Mouse (Mus musculus): Measurements from ENCODE around the gene 4933425L06Rik.

The 4933425L06Rik gene

GRCm38 (mm10) chr13:105081862-105082261, at the start of gene 4933425L06Rik:
Gene 4933425L06Rik, plus strand, starts transcription at chr13:105082122.
- no peak for DNase-seq (ENCODE audit: low spot score in 2 of 2)

DNA sequence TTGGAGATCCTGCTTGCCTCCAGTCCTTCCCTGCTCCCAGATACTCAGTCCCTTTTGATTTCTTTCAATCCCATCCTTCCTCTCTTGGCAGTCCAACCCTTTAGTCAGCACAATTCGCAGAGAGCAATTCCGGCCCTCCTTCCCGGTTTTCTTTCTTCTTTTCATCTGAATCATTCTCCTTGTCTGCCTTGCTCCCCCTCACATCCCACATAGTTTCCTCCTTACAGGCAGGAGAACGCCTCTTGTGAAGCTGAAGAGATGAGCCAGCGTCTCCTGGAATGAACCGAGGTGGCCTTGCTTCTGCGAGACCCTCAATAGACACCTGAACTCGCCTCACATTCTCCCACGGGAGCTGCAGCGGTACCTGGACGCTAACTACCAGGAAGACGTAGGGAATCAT, 44.1 kb upstream of the 4933425L06Rik start:
- no peak for DNase-seq (ENCODE audit: low spot score in 2 of 2)

DNA sequence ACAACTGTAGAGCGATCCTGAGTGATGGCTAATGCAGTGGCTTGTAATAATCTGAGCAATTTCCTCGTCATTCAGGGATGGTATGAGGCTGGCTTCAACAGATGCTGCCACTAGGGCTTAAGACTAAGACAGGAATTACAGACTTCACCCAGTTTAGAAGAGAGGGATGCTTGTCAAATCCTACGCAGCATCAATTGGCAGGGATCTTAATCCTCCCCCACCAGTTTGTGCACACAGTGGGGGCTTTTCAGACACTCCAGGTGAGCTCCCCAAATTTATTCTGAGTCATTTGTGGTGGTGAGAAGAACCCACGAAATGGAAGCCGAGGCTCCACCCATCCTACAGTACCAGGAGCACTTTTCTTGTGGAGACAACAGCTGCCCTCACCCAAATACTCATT, 43.6 kb upstream of the 4933425L06Rik start:
- no peak for DNase-seq (ENCODE audit: low spot score in 2 of 2)

- DNase-seq (ENCODE audit: low spot score in 2 of 2), result no peak
These were observed 38.0 kb upstream of the 4933425L06Rik start for GRCm38 (mm10) chr13:105043882-105044281.

DNA sequence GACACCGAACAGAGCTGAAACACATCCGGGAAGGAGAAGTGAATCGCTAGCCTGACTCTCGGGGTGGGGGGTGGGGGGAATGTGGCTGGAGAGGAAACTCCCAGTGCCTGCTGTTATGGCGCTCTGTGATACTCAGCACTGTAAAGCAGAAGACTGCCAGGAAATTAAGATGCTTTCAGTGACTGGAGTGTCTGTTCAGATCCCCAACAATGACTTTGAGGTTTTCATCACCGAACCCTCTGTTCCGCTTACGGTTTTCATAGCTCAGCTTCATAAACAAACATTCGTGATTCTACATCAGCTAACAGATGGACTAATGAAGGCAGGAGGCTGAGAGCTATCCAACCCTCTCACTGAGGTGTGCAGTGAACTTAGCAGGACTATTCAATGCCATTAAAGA, 34.5 kb upstream of the 4933425L06Rik start:
- no peak for DNase-seq (ENCODE audit: low spot score in 2 of 2)

- DNase-seq (ENCODE audit: low spot score in 2 of 2), result no peak
These were observed 33.3 kb upstream of the 4933425L06Rik start for GRCm38 (mm10) chr13:105048662-105049061.

DNA sequence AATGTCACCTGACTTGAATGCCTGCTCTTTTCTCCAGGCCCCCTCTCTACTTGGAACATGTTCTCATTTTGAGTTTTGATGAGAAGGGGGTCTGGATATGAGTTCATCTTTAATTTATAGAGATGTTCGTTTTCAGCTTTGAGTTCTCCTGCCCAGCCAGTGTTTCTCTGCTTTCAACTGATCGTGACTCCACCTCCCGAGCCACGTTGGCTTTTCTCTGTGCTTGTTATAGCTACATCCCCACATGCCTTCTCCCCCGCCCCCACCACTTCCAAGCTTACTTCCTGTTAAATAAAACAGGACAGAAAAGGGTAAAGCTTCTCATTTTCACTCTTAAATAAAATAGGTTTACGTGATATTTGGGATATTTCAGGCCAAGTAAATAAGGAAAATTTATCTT, 30.5 kb upstream of the 4933425L06Rik start:
- DNase-seq (ENCODE audit: low spot score in 2 of 2), result no peak

- DNase-seq (ENCODE audit: low spot score in 2 of 2), result no peak
These were observed 28.3 kb upstream of the 4933425L06Rik start for GRCm38 (mm10) chr13:105053618-105054017.

DNA sequence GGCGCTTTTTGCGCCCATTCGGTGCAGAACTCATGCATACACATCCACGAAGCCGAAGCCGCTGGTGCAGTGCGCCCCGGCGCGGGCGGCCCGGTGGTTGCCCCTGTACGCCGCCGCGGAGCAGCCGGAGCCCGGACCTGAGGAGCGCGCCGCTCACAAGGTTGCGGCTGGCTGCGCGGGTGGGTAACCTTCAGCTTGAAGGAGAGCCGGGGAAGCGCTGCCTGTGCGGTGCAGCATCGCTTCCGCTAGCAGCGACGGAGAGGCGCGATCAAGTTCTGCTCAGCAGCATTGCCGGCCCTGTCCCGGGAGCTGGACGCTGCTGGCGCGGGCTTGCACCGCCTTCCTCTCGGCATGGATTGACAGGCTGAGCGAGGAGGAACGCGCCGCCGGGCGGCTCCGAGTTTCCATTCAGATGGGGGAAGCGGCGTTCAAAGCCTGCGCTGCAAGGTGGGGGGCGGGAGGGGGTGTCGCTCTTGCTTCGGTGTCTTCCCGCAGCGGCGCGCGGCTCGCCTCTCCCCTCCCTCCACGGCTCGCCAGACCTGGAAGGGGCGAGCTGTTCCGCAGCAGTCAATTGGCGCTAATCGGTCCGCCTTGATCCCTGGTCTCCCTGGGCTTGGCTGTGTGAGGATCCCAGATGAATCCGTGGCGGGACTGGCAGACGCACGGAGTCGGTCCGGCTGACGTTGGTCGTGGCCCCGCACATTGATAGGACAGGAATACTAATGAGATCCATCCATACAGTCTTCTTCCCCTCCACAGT, 27.6 kb upstream of the 4933425L06Rik start, which contains the start of gene Rgs7bp:
Gene Rgs7bp, minus strand, starts transcription at position 750 of the 760 bp plus-strand sequence.
- peak in 1 of 2 experiments; percentile 13 for DNase-seq (ENCODE audit: low spot score in 2 of 2)

GRCm38 (mm10) chr13:105054941-105055309, 27.0 kb upstream of the 4933425L06Rik start:
- DNase-seq (ENCODE audit: low spot score in 2 of 2), result no peak

DNA sequence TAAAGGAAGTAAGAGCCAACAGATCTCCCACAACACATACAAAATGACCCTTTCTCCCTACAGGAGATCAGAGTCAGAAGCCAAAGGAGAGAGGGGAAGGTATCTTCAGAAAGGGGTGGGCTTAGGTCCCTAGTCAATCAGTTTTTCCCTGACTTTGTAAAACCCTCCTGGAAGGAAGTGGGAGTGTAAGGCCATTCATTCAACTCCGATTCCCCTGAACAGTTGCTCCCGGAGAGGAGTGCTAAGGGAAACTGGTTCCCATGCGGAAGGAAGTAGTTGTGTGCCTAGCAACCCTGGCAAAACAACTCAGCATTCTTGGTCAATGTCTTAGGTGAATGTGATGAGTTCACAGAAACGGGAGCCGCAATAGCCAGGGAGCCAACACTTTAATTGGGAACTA, 26.5 kb upstream of the 4933425L06Rik start:
- DNase-seq (ENCODE audit: low spot score in 2 of 2), result no peak

DNA sequence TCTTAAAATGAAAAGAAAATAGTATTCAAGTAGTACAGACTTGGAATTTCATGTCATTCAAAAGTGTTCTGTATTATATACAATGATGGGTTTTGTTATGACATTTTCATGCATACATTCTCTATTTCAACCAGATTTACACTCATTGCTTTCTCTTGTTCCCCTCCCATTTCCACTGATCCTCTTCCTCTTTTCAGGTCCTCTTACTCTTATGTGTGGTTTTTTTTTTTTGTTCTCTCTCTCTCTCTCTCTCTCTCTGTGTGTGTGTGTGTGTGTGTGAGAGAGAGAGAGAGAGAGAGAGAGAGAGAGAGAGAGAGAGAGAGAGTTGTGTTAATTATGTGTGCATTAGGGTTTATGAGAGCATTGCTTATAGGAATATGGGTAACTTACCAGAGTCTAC, 15.8 kb upstream of the 4933425L06Rik start:
- no peak for DNase-seq (ENCODE audit: low spot score in 2 of 2)

DNA sequence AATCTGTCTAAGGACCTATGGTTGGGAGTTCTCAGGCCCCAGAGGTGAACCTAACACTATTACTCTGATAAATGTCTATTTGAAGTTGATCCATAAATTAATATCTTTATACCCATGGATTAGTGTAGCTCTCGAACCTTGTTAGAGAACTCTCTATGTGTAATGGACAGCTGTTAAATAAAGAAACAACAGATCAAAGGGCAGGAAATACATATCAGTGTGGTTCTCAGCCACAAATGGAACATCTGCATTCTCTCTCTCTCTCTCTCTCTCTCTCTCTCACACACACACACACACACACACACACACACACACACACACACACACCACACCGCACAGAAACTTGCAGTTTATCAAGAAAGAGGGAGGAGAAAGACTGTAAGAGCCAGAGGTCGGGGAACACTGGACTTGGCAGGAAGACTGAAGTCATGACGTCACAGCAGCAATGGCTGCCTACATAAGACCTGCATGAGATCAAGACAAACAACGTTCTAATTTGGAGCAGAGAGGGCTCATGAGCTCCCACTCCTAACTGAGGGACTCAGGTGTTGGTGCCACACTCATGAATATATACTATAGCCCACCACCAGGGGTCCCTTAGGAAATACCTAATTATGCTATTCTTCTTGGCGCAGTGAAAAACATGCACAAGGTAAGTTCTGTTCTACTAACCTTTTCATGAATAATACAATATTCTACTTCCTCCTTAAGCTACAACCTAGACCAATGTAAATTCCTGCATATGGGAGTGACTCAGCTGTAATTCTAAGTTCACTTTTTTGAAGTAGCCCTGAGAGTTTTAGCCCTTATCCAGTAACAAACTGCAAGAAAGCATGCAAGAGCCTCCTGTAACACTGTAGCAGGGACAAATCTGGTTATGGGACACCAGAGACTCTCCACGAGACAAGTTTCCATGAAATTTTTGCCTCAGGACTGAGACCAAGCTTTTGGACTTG, 14.8 kb upstream of the 4933425L06Rik start:
- DNase-seq (ENCODE audit: low spot score in 2 of 2), result peak in 1 of 2 experiments; percentile 22

DNA sequence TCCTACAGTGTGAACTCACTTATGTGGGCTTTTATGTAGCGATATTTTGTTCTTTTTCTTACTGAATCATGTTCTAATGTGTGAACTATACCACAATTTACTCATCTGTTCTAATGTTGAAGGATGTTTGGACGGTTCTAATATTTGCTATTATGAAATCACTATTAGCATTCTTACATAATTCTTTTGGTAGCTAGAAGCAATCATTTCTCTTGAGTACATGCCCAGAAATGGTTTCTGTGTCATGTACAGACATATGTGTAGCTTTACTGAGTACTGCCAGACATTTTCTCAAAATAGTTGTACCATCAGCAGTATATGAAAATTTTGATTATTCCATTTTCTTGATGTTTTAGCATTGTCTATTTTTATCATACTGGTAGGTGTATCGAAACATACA, 7.4 kb downstream of the 4933425L06Rik start:
- DNase-seq (ENCODE audit: low spot score in 2 of 2), result no peak

DNA sequence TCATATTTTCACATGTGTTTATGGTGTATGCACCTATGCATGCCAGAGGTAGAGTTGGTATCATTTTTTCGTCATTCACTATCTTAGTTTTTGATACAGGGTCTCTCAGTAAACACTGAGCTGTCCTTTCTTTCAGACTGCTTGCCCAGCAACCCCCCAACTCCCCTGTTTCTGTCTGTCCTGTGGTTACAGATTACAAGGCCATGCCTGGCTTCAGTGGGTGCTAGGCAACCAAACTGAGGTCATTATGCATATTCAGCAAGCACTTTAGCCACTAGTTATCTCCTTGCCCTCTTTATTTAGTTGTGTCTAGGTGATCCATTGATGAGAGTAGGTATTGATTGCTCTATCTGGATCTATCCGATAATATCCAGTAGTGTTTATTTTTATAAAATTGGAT, 14.4 kb downstream of the 4933425L06Rik start:
- no peak for DNase-seq (ENCODE audit: low spot score in 2 of 2)

- DNase-seq (ENCODE audit: low spot score in 2 of 2), result no peak
These were observed 18.8 kb downstream of the 4933425L06Rik start for GRCm38 (mm10) chr13:105100705-105101104.

GRCm38 (mm10) chr13:105104385-105104784, 22.5 kb downstream of the 4933425L06Rik start:
- DNase-seq (ENCODE audit: low spot score in 2 of 2), result no peak

- no peak for DNase-seq (ENCODE audit: low spot score in 2 of 2)
These were observed 29.7 kb downstream of the 4933425L06Rik start for GRCm38 (mm10) chr13:105111599-105111998.

GRCm38 (mm10) chr13:105121617-105122016, 39.7 kb downstream of the 4933425L06Rik start:
- DNase-seq (ENCODE audit: low spot score in 2 of 2), result no peak

DNA sequence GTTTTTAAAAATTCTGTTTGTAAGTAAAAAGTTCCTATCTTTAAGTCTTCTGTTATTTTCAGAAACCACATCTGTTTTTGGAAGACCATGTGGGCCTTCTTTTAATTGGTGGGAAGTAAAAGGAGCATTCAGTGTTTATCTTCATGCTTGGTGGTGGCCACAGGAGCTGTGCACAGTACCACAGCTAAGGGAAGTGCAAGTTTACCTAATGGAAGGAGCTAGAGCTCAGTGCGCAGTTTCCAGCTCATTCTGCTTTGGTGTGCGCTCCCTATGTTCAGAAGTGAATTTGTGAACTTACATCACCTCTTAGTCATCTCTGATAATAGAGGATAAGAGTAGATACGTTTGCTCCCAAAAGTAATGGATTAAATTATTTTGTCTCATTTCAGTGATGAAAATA, 40.2 kb downstream of the 4933425L06Rik start:
- no peak for DNase-seq (ENCODE audit: low spot score in 2 of 2)

DNA sequence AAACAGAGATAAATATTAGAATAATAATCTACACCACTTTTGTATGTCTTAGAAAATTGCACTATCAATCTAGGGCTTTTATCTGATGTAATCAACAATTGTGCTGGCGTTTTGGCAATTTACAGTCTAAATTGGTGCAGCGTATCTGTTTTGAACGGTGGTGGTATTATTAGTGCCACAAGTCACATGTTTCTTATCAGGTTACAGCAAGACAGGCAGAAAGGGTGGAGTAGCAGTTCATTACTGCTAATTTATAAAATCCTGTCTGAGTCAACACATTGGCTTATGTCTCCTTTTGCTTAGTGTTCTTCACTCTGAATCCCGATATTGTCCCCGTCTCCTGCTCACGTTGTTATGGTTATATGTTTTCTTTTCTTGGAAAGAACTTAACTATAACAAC, 48.2 kb downstream of the 4933425L06Rik start:
- DNase-seq (ENCODE audit: low spot score in 2 of 2), result no peak

GRCm38 (mm10) chr13:105132370-105132769, 50.4 kb downstream of the 4933425L06Rik start:
- DNase-seq (ENCODE audit: low spot score in 2 of 2), result no peak

- no peak for DNase-seq (ENCODE audit: low spot score in 2 of 2)
These were observed 50.9 kb downstream of the 4933425L06Rik start for GRCm38 (mm10) chr13:105132776-105133175.

Data from natural killer cell, adult 2 months (primary cell).